Mouse (Mus musculus) lung, embryonic 14.5 days (tissue): ENCODE data around the gene Pdpk1. TPM values are rescaled to one million over a fixed set of nuclear protein-coding genes. Genes with fewer than 3 reads are reported as not detected.

Source experiments
- ATAC-seq: fragments of 200-750 bp; cut with Nextera tagmentation; 2 replicates; pipeline ENCODE4 v1.8.0; 2017; ENCODE audit warnings: mild to moderate bottlenecking, moderate TSS enrichment, moderate library complexity; ENCODE audit not compliant: insufficient read depth
- DNase-seq: peaks from one replicate; pipeline ENCODE4 v3.0.0-alpha.2; 2015
- H3K27ac ChIP-seq: fragments of 300-500 bp; sonication (generic); 2 replicates; pipeline ENCODE4 v1.5.1; 2014; ENCODE audit warnings: low read depth, mild to moderate bottlenecking, moderate library complexity
- H3K27me3 ChIP-seq: fragments of 300-500 bp; sonication (generic); 2 replicates; pipeline ENCODE4 v1.6.1; 2014; ENCODE audit warnings: low read length, control low read depth; ENCODE audit not compliant: insufficient read depth
- H3K36me3 ChIP-seq: fragments of 300-500 bp; sonication (generic); 2 replicates; pipeline ENCODE4 v1.6.1; 2014; ENCODE audit warnings: control low read depth; ENCODE audit not compliant: insufficient read depth
- H3K4me1 ChIP-seq: fragments of 300-500 bp; sonication (generic); 2 replicates; pipeline ENCODE4 v1.6.1; 2014; ENCODE audit warnings: antibody characterized with exemption, control low read depth; ENCODE audit not compliant: insufficient read depth
- H3K4me2 ChIP-seq: fragments of 300-500 bp; sonication (generic); 2 replicates; pipeline ENCODE4 v1.6.1; 2014; ENCODE audit warnings: mild to moderate bottlenecking
- H3K4me3 ChIP-seq: fragments of 300-500 bp; sonication (generic); 2 replicates; pipeline ENCODE4 v1.5.1; 2014; ENCODE audit warnings: low read depth, low read length
- H3K9ac ChIP-seq: fragments of 300-500 bp; sonication (generic); 2 replicates; pipeline ENCODE4 v1.6.1; 2014
- H3K9me3 ChIP-seq: fragments of 300-500 bp; sonication (generic); 2 replicates; pipeline ENCODE4 v1.6.1; 2016; ENCODE audit warnings: low read depth, low read length, control low read depth
- CTCF ChIP-seq: IDR thresholded peaks from 2 replicates; pipeline ENCODE4 v1.5.1; 2016; ENCODE audit warnings: antibody characterized with exemption, low read depth
- WGBS: fragments of 180-500 bp; shearing (Covaris S2); extraction: QIAGEN DNeasy Blood & Tissue Kit; methylation state at CpG from one replicate; pipeline ENCODE4 v1.1.7; 2014; 5-methylcytosine and 5-hydroxymethylcytosine counted together
- polyA plus RNA-seq: library from polyadenylated mRNA; unstranded; fragments of >200 nt; fragmentation: Nextera tagmentation; extraction: Ambion mirVana; gene quantifications from 2 replicates; pipeline ENCODE4 v1.2.1, GENCODE M21; 2014

Pdpk1 gene
- polyA plus RNA-seq, 1 experiment from 2014 or later = 37.3 TPM

- no peaks in the 10 kb centered on the region for H3K27me3 ChIP-seq
- H3K9me3 ChIP-seq = no peaks in the 10 kb centered on the region
- WGBS = 67% methylated on average over 8 of the region's 8 CpGs
- H3K27ac ChIP-seq = no peak overlapping the region
- H3K36me3 ChIP-seq = 0 out of 2 replicates have a peak, but pooled peaks cover 4% of the 10 kb centered on the region
- TF ChIP-seq CTCF = no peak
- DNase-seq (no peak), ATAC-seq (no peak)
- H3K4me1 ChIP-seq = no peaks in the 10 kb centered on the region
- H3K4me2 ChIP-seq = no peak overlapping the region
- H3K9ac ChIP-seq = no peak overlapping the region; the same call in 1 of the 2 replicates
- H3K4me3 ChIP-seq = no peak overlapping the region
Observed at GRCm38 (mm10) chr17:24192848-24193247, 42.1 kb upstream of the Pdpk1 start.

- Histone ChIP-seq H3K9me3 (no peaks in the 10 kb centered on the region), H3K36me3 (0 out of 2 replicates have a peak, but pooled peaks cover 4% of the 10 kb centered on the region), H3K27ac (no peak overlapping the region), H3K4me1 (no peaks in the 10 kb centered on the region), H3K9ac (no peak overlapping the region), H3K4me3 (no peak overlapping the region), H3K4me2 (no peak overlapping the region), H3K27me3 (no peaks in the 10 kb centered on the region)
- no peak for ATAC-seq
- WGBS = 77% methylated on average over 4 of the region's 4 CpGs
- DNase-seq = no peak
- TF ChIP-seq CTCF = no peak
Observed at GRCm38 (mm10) chr17:24191481-24191880, 40.8 kb upstream of the Pdpk1 start.

- no peak overlapping the region for H3K4me3 ChIP-seq
- H3K27ac ChIP-seq = no peak overlapping the region
- H3K4me1 ChIP-seq = no peaks in the 10 kb centered on the region
- DNase-seq = no peak
- no peak for ATAC-seq
- no peaks in the 10 kb centered on the region for H3K9me3 ChIP-seq
- H3K36me3 ChIP-seq = 0 out of 2 replicates have a peak, but pooled peaks cover 4% of the 10 kb centered on the region
- no peak for TF ChIP-seq CTCF
- WGBS = 85% methylated on average over 2 of the region's 2 CpGs
- no peak overlapping the region for H3K9ac ChIP-seq
- H3K27me3 ChIP-seq = no peaks in the 10 kb centered on the region
- no peak overlapping the region for H3K4me2 ChIP-seq
Observed at GRCm38 (mm10) chr17:24190934-24191333, 40.2 kb upstream of the Pdpk1 start.

GRCm38 (mm10) chr17:24174259-24174658, 23.5 kb upstream of the Pdpk1 start:
- 68% methylated on average over 3 of the region's 3 CpGs for WGBS
- ATAC-seq = no peak
- Histone ChIP-seq H3K4me2 (no peak overlapping the region), H3K9ac (no peak overlapping the region), H3K9me3 (no peaks in the 10 kb centered on the region), H3K27me3 (no peaks in the 10 kb centered on the region), H3K36me3 (no peaks in the 10 kb centered on the region), H3K27ac (no peak overlapping the region), H3K4me3 (no peak overlapping the region), H3K4me1 (no peaks in the 10 kb centered on the region)
- TF ChIP-seq CTCF = no peak
- DNase-seq = no peak

GRCm38 (mm10) chr17:24173423-24173822, 22.7 kb upstream of the Pdpk1 start:
- H3K4me1 ChIP-seq = no peaks in the 10 kb centered on the region
- 1% methylated on average over 3 of the region's 3 CpGs for WGBS
- H3K36me3 ChIP-seq = no peaks in the 10 kb centered on the region

GRCm38 (mm10) chr17:24171738-24172137, 21.0 kb upstream of the Pdpk1 start:
- WGBS = 80% methylated on average over 4 of the region's 4 CpGs
- Histone ChIP-seq H3K36me3 (peaks cover 12% of the 10 kb centered on the region), H3K9ac (no peak overlapping the region), H3K27me3 (no peaks in the 10 kb centered on the region), H3K4me2 (no peak overlapping the region), H3K4me1 (peaks cover 9% of the 10 kb centered on the region; the same call in 1 of the 2 replicates), H3K4me3 (no peak overlapping the region), H3K27ac (no peak overlapping the region), H3K9me3 (no peaks in the 10 kb centered on the region)
- no peak for ATAC-seq
- no peak for DNase-seq
- no peak for TF ChIP-seq CTCF

More at GRCm38 (mm10) chr17:24173423-24173822, 22.7 kb upstream of the Pdpk1 start:
- peak; percentile 96 for TF ChIP-seq CTCF
- no peaks in the 10 kb centered on the region for H3K27me3 ChIP-seq
- no peak for ATAC-seq
- H3K4me2 ChIP-seq = no peak overlapping the region
- DNase-seq = peak; percentile 90
- no peak overlapping the region for H3K9ac ChIP-seq
- no peak overlapping the region for H3K27ac ChIP-seq
- no peak overlapping the region for H3K4me3 ChIP-seq
- H3K9me3 ChIP-seq = no peaks in the 10 kb centered on the region

- H3K9me3 ChIP-seq = no peaks in the 10 kb centered on the region
- peaks cover 9% of the 10 kb centered on the region; the same call in 1 of the 2 replicates for H3K4me1 ChIP-seq
- H3K4me3 ChIP-seq = no peak overlapping the region
- DNase-seq (no peak), ATAC-seq (no peak)
- no peak overlapping the region for H3K27ac ChIP-seq
- no peak overlapping the region for H3K4me2 ChIP-seq
- H3K9ac ChIP-seq = no peak overlapping the region
- WGBS = 65% methylated on average over 5 of the region's 5 CpGs
- peaks cover 17% of the 10 kb centered on the region for H3K36me3 ChIP-seq
- H3K27me3 ChIP-seq = no peaks in the 10 kb centered on the region
- no peak for TF ChIP-seq CTCF
Observed at GRCm38 (mm10) chr17:24170729-24171128, 20.0 kb upstream of the Pdpk1 start.
